Mouse (Mus musculus): Measurements from ENCODE around the gene Gtdc1.
"Not testable (repeated sequence)": the region's sequence is repeated elsewhere in the genome, so short reads cannot be mapped to it uniquely, and the experiment has no call there.

Gene Gtdc1

GRCm38 (mm10) chr2:44780961-44781360 is 146.5 kb downstream of the Gtdc1 start:
- DNase-seq (ENCODE audit: low read depth, low spot score), result no peak

- no peak for DNase-seq (ENCODE audit: low read depth, low spot score)
These were observed 163.6 kb downstream of the Gtdc1 start for GRCm38 (mm10) chr2:44763898-44764297.

GRCm38 (mm10) chr2:44736618-44737017 is 190.8 kb downstream of the Gtdc1 start:
- no peak for DNase-seq (ENCODE audit: low read depth, low spot score)

GRCm38 (mm10) chr2:44721461-44721860 is 206.0 kb downstream of the Gtdc1 start:
- no peak for DNase-seq (ENCODE audit: low read depth, low spot score)

GRCm38 (mm10) chr2:44705883-44706615 is 221.4 kb downstream of the Gtdc1 start:
- DNase-seq (ENCODE audit: low read depth, low spot score), result no peak

GRCm38 (mm10) chr2:44700276-44700675 is 227.2 kb downstream of the Gtdc1 start:
- DNase-seq (ENCODE audit: low read depth, low spot score), result no peak

GRCm38 (mm10) chr2:44696441-44696840 is 231.0 kb downstream of the Gtdc1 start:
- no peak for DNase-seq (ENCODE audit: low read depth, low spot score)

- DNase-seq (ENCODE audit: low read depth, low spot score), result no peak
These were observed 233.6 kb downstream of the Gtdc1 start for GRCm38 (mm10) chr2:44693898-44694297.

GRCm38 (mm10) chr2:44664049-44664448 is 263.4 kb downstream of the Gtdc1 start:
- no peak for DNase-seq (ENCODE audit: low read depth, low spot score)

- DNase-seq (ENCODE audit: low read depth, low spot score), result no peak
These were observed 267.6 kb downstream of the Gtdc1 start for GRCm38 (mm10) chr2:44659870-44660269.

- no peak for DNase-seq (ENCODE audit: low read depth, low spot score)
These were observed 268.4 kb downstream of the Gtdc1 start for GRCm38 (mm10) chr2:44659011-44659410.

GRCm38 (mm10) chr2:44648537-44648936 is 278.9 kb downstream of the Gtdc1 start:
- DNase-seq (ENCODE audit: low read depth, low spot score), result no peak

GRCm38 (mm10) chr2:44646398-44646797 is 281.1 kb downstream of the Gtdc1 start:
- no peak for DNase-seq (ENCODE audit: low read depth, low spot score)

- no peak for DNase-seq (ENCODE audit: low read depth, low spot score)
These were observed 288.1 kb downstream of the Gtdc1 start for GRCm38 (mm10) chr2:44639370-44639769.

- DNase-seq (ENCODE audit: low read depth, low spot score), result no peak
These were observed 289.3 kb downstream of the Gtdc1 start for GRCm38 (mm10) chr2:44638157-44638556.

- peak; percentile 48 for DNase-seq (ENCODE audit: low read depth, low spot score)
These were observed 293.5 kb downstream of the Gtdc1 start for GRCm38 (mm10) chr2:44633971-44634370.

GRCm38 (mm10) chr2:44633064-44633463 is 294.4 kb downstream of the Gtdc1 start:
- DNase-seq (ENCODE audit: low read depth, low spot score), result no peak

- peak; percentile 41 for DNase-seq (ENCODE audit: low read depth, low spot score)
These were observed 294.9 kb downstream of the Gtdc1 start for GRCm38 (mm10) chr2:44632584-44632983.

- DNase-seq (ENCODE audit: low read depth, low spot score), result no peak
These were observed 296.4 kb downstream of the Gtdc1 start for GRCm38 (mm10) chr2:44631064-44631463.

- DNase-seq (ENCODE audit: low read depth, low spot score), result no peak
These were observed 298.7 kb downstream of the Gtdc1 start for GRCm38 (mm10) chr2:44628778-44629177.

- DNase-seq (ENCODE audit: low read depth, low spot score), result no peak
These were observed 302.3 kb downstream of the Gtdc1 start for GRCm38 (mm10) chr2:44625154-44625553.

- DNase-seq (ENCODE audit: low read depth, low spot score), result no peak
These were observed 305.0 kb downstream of the Gtdc1 start for GRCm38 (mm10) chr2:44622471-44622870.

- DNase-seq (ENCODE audit: low read depth, low spot score), result not testable (repeated sequence)
These were observed 327.8 kb downstream of the Gtdc1 start for GRCm38 (mm10) chr2:44599653-44600052.

- DNase-seq (ENCODE audit: low read depth, low spot score), result no peak
These were observed 333.2 kb downstream of the Gtdc1 start for GRCm38 (mm10) chr2:44594276-44594675.

Measured in retina, postnatal 7 days (tissue).